Comparison of ENCODE assay signal across 8 mouse cellular contexts in the genomic region with DNA sequence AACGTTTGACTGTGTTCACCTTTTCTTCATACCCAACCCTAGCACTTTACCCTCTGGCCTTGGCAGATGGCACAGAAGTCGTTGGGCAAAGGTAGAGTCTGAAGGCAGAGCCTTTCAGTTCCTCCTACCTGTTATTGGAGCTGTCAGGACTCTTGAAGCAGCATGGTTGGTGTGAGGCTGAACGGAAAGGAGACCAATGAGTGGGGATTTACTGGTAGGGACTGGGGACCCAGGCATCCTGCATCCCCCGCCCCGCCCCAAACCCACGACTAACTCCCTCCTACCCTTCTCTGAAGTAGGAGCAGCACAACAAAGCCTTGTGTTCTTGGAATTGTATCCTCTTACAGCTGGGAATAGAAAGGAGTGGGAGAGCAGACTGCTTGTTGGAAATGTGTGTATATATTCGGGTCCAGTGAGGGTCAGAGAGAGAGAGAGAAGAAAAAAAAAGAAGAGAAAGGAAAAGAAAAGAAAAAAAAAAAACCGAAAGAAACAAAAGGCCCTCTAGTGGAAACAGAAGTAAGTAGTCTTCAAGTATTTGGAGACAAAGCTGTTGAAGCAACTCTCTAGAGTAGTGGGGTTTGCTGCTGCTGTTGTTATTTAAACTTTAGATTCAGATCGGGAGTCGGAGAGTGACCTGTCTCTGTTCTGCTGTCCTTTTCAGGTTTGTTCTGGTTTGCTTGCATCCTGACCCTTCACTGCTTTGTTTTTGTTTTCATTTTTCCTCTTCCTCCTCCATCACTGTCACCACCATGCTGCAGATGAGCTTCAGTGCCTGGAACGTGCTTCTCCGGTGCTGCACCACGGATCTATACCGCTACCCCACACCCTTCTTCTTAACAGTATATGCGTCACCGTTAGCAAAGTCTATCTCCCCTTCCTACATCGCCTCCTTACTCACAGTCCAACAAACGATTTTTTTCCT. TPM values are rescaled to one million over a fixed set of nuclear protein-coding genes. Genes with fewer than 3 reads are reported as not detected.
DNase-seq lines count a peak whose midpoint lies in the region; ATAC-seq and TF ChIP-seq lines count a peak whose summit lies in the region.

TSS of gene Dgka (minus strand) at position 176 of the 922 bp plus-strand sequence.

- DNase-seq in kidney, adult 11 months = peak; percentile 45
- DNase-seq in kidney, adult 18-20 months = no peak
- DNase-seq in adrenal gland, postnatal 36 days = peak in 1 of 2 experiments; percentile 34
- DNase-seq in kidney, postnatal 0 days (ENCODE audit: low spot score) = peak; percentile 82
- no peak for DNase-seq in ovary, postnatal 14 days (ENCODE audit: low spot score)

- peaks cover 25% of the 10 kb centered on the region for H3K4me1 ChIP-seq in heart, embryonic 11.5 days (ENCODE audit: control insufficient read depth, insufficient read depth, low read length)
- H3K4me1 ChIP-seq in kidney, postnatal 0 days (replicated peaks; ENCODE audit: insufficient read depth, low read length) = peaks cover 28% of the 10 kb centered on the region
- peaks cover 30% of the 10 kb centered on the region for H3K4me1 ChIP-seq in stomach, embryonic 16.5 days (ENCODE audit: control insufficient read depth, insufficient read depth, low read length)

- no peak for ATAC-seq in heart, embryonic 11.5 days (replicated peaks; ENCODE audit: insufficient number of reproducible peaks, low FRiP score, low TSS enrichment)
- ATAC-seq in kidney, postnatal 0 days (replicated peaks; ENCODE audit: low FRiP score, low read depth) = no peak
- ATAC-seq in megakaryocyte, adult 5-6 weeks (ENCODE audit: poor library complexity, severe bottlenecking) = no peak
- ATAC-seq in stomach, embryonic 16.5 days (ENCODE audit: insufficient read depth, low FRiP score) = no peak

- H3K27me3 ChIP-seq in heart, embryonic 11.5 days (ENCODE audit: control insufficient read depth, insufficient read depth, low read length) = peaks cover 5% of the 10 kb centered on the region; the same call in 1 of the 2 replicates
- H3K27me3 ChIP-seq in kidney, postnatal 0 days (ENCODE audit: insufficient read depth, low read length) = no peaks in the 10 kb centered on the region
- H3K27me3 ChIP-seq in stomach, embryonic 16.5 days (ENCODE audit: control insufficient read depth, insufficient read depth, low read length) = no peaks in the 10 kb centered on the region

- peak within 1 kb of the TSS; percentile 90 for H3K4me2 ChIP-seq in heart, embryonic 11.5 days
- peak within 1 kb of the TSS; percentile 98 for H3K4me2 ChIP-seq in kidney, postnatal 0 days (ENCODE audit: low read length)
- H3K4me2 ChIP-seq in stomach, embryonic 16.5 days (ENCODE audit: low read depth, low read length) = peak within 1 kb of the TSS; percentile 73

- peak; percentile 65 for TF ChIP-seq CTCF in kidney, postnatal 0 days (IDR thresholded peaks at IDR 0.05; ENCODE audit: low read depth)

- WGBS in heart, embryonic 11.5 days (ENCODE audit: insufficient replicate concordance) = 17% methylated on average over 18 of the region's 18 CpGs
- 26% methylated on average over 18 of the region's 18 CpGs for WGBS in kidney, postnatal 0 days
- WGBS in stomach, embryonic 16.5 days = 20% methylated on average over 18 of the region's 18 CpGs

- peak within 1 kb of the TSS; percentile 57 for H3K27ac ChIP-seq in heart, embryonic 11.5 days (ENCODE audit: low read depth, low read length)
- peak within 1 kb of the TSS; percentile 77 for H3K27ac ChIP-seq in kidney, postnatal 0 days
- peak within 1 kb of the TSS; percentile 85 for H3K27ac ChIP-seq in stomach, embryonic 16.5 days (ENCODE audit: low read length)

- H3K4me3 ChIP-seq in heart, embryonic 11.5 days (ENCODE audit: low read depth, low read length) = peak within 1 kb of the TSS; percentile 65
- H3K4me3 ChIP-seq in kidney, postnatal 0 days (replicated peaks; ENCODE audit: low read depth, low read length) = peak within 1 kb of the TSS; percentile 73
- H3K4me3 ChIP-seq in stomach, embryonic 16.5 days (replicated peaks; ENCODE audit: low read length) = peak within 1 kb of the TSS; percentile 77

- H3K9me3 ChIP-seq in heart, embryonic 11.5 days (replicated peaks; ENCODE audit: control insufficient read depth, low read length) = no peaks in the 10 kb centered on the region
- H3K9me3 ChIP-seq in kidney, postnatal 0 days (replicated peaks; ENCODE audit: low read length) = no peaks in the 10 kb centered on the region
- no peaks in the 10 kb centered on the region for H3K9me3 ChIP-seq in stomach, embryonic 16.5 days (replicated peaks; ENCODE audit: control insufficient read depth, low read length)

- peak within 1 kb of the TSS; percentile 73 for H3K9ac ChIP-seq in heart, embryonic 11.5 days (ENCODE audit: low read depth, low read length)
- H3K9ac ChIP-seq in kidney, postnatal 0 days (ENCODE audit: low read depth, low read length) = peak within 1 kb of the TSS; percentile 72
- H3K9ac ChIP-seq in stomach, embryonic 16.5 days (ENCODE audit: low read length) = peak within 1 kb of the TSS; percentile 91

- no peaks in the 10 kb centered on the region for H3K36me3 ChIP-seq in heart, embryonic 11.5 days (ENCODE audit: control insufficient read depth, insufficient read depth, low read length)
- H3K36me3 ChIP-seq in kidney, postnatal 0 days (ENCODE audit: insufficient read depth, low read length) = no peaks in the 10 kb centered on the region
- H3K36me3 ChIP-seq in stomach, embryonic 16.5 days (ENCODE audit: control insufficient read depth, insufficient read depth, low read length) = no peaks in the 10 kb centered on the region

RNA-seq across cellular contexts. Expression of gene Dgka, which starts in this region (rescaled TPM):
- total RNA-seq in adrenal gland, postnatal 36 days (2021) = 10 to 100 TPM; 16.2 to 20.2 TPM
- polyA plus RNA-seq in heart, embryonic 11.5 days (2014; fragmentation: Nextera tagmentation; extraction: Ambion mirVana) = 5.6 and 5.9 TPM in 2 replicates
- polyA plus RNA-seq in kidney, postnatal 0 days (2015; fragmentation: Nextera tagmentation; extraction: Ambion mirVana) = 5.4 and 6.4 TPM in 2 replicates
- total RNA-seq in megakaryocyte, adult 5-6 weeks (2015) = 35.0 and 37.6 TPM in 2 replicates
- 31.5 and 32.6 TPM in 2 replicates for total RNA-seq in megakaryocyte, adult 5-6 weeks (2017)
- 28.2 and 36.1 TPM in 2 replicates for polyA plus RNA-seq in stomach, embryonic 16.5 days (2015; fragmentation: Nextera tagmentation; extraction: Ambion mirVana)

Comparison
In these comparisons a context has a peak if more than half of its experiments do, and no peak if none do; other contexts are left out.
1. DNase-seq: peak in kidney, adult 11 months (single experiment) and kidney, postnatal 0 days (single experiment); none in kidney, adult 18-20 months (single experiment) and ovary, postnatal 14 days (single experiment).
2. Peak in every context shown above with its lines, with median percentiles within 50 percentile points of each other: H3K27ac ChIP-seq, H3K4me2 ChIP-seq, H3K4me3 ChIP-seq and H3K9ac ChIP-seq.